Mouse (Mus musculus): ENCODE data around the gene Eya3.

DNA sequence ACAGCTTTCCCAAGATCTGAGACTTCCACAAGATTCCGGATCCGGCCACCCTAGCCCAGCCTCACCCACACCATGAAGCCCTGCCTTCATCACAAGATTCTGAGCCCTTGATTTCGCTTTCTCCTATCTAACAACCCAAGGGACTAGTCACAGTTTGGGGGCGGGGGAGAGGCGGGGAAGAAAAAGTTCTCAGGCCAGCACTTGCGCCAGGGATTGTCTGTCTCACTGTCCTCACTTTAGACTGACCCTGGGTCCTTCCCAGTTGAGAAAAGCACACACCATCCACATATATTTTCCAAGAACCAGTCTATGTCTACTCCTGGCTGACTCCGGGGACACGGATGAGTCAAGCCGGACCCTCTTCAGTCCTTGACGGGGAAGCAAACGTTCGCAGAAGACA is 92.8 kb downstream of the Eya3 start:
- TF ChIP-seq CTCF (IDR thresholded peaks at IDR 0.05; ENCODE audit: low read depth) (no peak), EP300 (IDR thresholded peaks at IDR 0.05; ENCODE audit: low read depth) (no peak)

All from liver, embryonic 14.5 days (tissue).